Mouse (Mus musculus) cerebellum, postnatal 14 days (tissue): ENCODE results near the gene Prr18.

Source experiments
- DNase-seq, 2 experiments: peaks; one replicate each; pipeline ENCODE4 v3.0.0; 2021; ENCODE audit warnings: mixed read lengths in 2 of 2

The Prr18 gene

DNA sequence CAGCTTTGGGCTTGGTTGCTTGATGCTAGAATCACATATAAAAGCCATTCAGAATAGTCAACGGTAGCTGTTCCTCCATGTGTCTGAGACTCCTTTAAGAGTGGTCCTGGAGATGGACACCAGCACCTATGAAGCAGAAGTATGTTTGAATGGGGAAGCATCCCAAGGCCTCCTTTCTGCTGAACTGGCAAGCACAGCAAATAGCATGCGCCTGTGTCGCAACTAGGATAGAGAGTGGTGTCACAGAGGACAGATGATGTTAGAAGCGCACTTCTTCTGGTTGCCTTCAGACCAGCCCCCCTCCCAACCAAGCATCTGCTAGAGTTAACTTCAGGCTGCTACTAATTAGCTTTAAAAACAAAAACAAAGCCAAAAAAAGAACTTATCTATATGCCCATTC, 53.2 kb downstream of the Prr18 start:
- no peak for DNase-seq
